Mouse (Mus musculus): ENCODE data around the gene Tas2r135. TPM values are rescaled to one million over a fixed set of nuclear protein-coding genes. Genes with fewer than 3 reads are reported as not detected.

The Tas2r135 gene
- polyA plus RNA-seq, 1 experiment from 2014 or later: not detected

GRCm38 (mm10) chr6:42435490-42435889, 30.3 kb downstream of the Tas2r135 start:
- H3K27me3 ChIP-seq (replicated peaks; ENCODE audit: control insufficient read depth, insufficient read depth, low read length): no peaks in the 10 kb centered on the region
- no peak overlapping the region for H3K4me2 ChIP-seq (replicated peaks; ENCODE audit: low read depth)
- H3K9ac ChIP-seq (ENCODE audit: low read depth, low read length): no peak overlapping the region
- no peaks in the 10 kb centered on the region for H3K9me3 ChIP-seq (ENCODE audit: control insufficient read depth)
- WGBS: 61% methylated on average over 2 of the region's 2 CpGs
- no peak overlapping the region for H3K4me3 ChIP-seq (ENCODE audit: low read depth, low read length)
- no peak for TF ChIP-seq CTCF (IDR thresholded peaks at IDR 0.05; ENCODE audit: low read depth)
- no peak overlapping the region for H3K27ac ChIP-seq (ENCODE audit: low read depth, low read length)
- ATAC-seq: no peak
- H3K4me1 ChIP-seq (replicated peaks; ENCODE audit: control insufficient read depth, insufficient read depth, low read length): no peaks in the 10 kb centered on the region
- no peaks in the 10 kb centered on the region for H3K36me3 ChIP-seq (ENCODE audit: control insufficient read depth, insufficient read depth)

DNA sequence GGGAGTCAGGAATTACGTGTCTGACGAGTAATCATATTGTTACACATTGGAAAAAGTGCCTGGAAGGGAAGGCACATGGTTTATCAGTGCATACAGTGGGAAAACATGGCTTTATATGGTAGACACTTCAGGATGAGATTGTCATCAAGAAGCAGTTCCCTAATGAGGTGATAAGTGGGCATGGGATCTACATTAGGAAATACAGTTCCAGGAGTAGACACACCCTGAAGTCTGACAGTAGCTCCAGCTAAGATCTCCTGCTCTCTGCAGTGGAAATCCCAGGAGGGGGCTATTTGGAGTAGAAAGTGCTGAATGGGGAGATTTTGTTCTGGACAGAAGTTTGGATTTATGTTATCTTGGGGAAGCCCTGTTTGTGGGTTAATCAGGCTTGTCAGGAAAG, 36.2 kb downstream of the Tas2r135 start:
- WGBS: 42% methylated on average over 2 of the region's 2 CpGs
- H3K27me3 ChIP-seq (replicated peaks; ENCODE audit: control insufficient read depth, insufficient read depth, low read length): no peaks in the 10 kb centered on the region

GRCm38 (mm10) chr6:42444491-42444890, 39.3 kb downstream of the Tas2r135 start:
- Histone ChIP-seq H3K27ac (ENCODE audit: low read depth, low read length) (no peak overlapping the region), H3K9me3 (ENCODE audit: control insufficient read depth) (no peaks in the 10 kb centered on the region), H3K4me2 (replicated peaks; ENCODE audit: low read depth) (no peak overlapping the region), H3K4me3 (ENCODE audit: low read depth, low read length) (no peak overlapping the region), H3K9ac (ENCODE audit: low read depth, low read length) (no peak overlapping the region), H3K27me3 (replicated peaks; ENCODE audit: control insufficient read depth, insufficient read depth, low read length) (no peaks in the 10 kb centered on the region), H3K4me1 (replicated peaks; ENCODE audit: control insufficient read depth, insufficient read depth, low read length) (no peaks in the 10 kb centered on the region), H3K36me3 (ENCODE audit: control insufficient read depth, insufficient read depth) (no peaks in the 10 kb centered on the region)
- TF ChIP-seq CTCF (IDR thresholded peaks at IDR 0.05; ENCODE audit: low read depth): no peak
- no peak for ATAC-seq
- 68% methylated on average over 2 of the region's 2 CpGs for WGBS

More for the DNA sequence above, 36.2 kb downstream of the Tas2r135 start:
- Histone ChIP-seq H3K4me1 (replicated peaks; ENCODE audit: control insufficient read depth, insufficient read depth, low read length) (no peaks in the 10 kb centered on the region), H3K36me3 (ENCODE audit: control insufficient read depth, insufficient read depth) (no peaks in the 10 kb centered on the region), H3K27ac (ENCODE audit: low read depth, low read length) (no peak overlapping the region), H3K4me3 (ENCODE audit: low read depth, low read length) (no peak overlapping the region), H3K4me2 (replicated peaks; ENCODE audit: low read depth) (no peak overlapping the region), H3K9me3 (ENCODE audit: control insufficient read depth) (no peaks in the 10 kb centered on the region), H3K9ac (ENCODE audit: low read depth, low read length) (no peak overlapping the region)
- TF ChIP-seq CTCF (IDR thresholded peaks at IDR 0.05; ENCODE audit: low read depth): no peak
- no peak for ATAC-seq

- WGBS: 68% methylated on average over 2 of the region's 2 CpGs
- TF ChIP-seq CTCF (IDR thresholded peaks at IDR 0.05; ENCODE audit: low read depth): no peak
- H3K9me3 ChIP-seq (ENCODE audit: control insufficient read depth): no peaks in the 10 kb centered on the region
- no peaks in the 10 kb centered on the region for H3K27me3 ChIP-seq (replicated peaks; ENCODE audit: control insufficient read depth, insufficient read depth, low read length)
- ATAC-seq: no peak
- H3K4me1 ChIP-seq (replicated peaks; ENCODE audit: control insufficient read depth, insufficient read depth, low read length): no peaks in the 10 kb centered on the region
- H3K4me3 ChIP-seq (ENCODE audit: low read depth, low read length): no peak overlapping the region
- no peaks in the 10 kb centered on the region for H3K36me3 ChIP-seq (ENCODE audit: control insufficient read depth, insufficient read depth)
- no peak overlapping the region for H3K4me2 ChIP-seq (replicated peaks; ENCODE audit: low read depth)
- H3K27ac ChIP-seq (ENCODE audit: low read depth, low read length): no peak overlapping the region
- no peak overlapping the region for H3K9ac ChIP-seq (ENCODE audit: low read depth, low read length)
Measured at GRCm38 (mm10) chr6:42447381-42447780, 42.1 kb downstream of the Tas2r135 start.

Other genes with a start within 250 kb of the Tas2r135 start
- not detected in 2 replicates for gene Tas2r144, start 190.1 kb upstream of the Tas2r135 start, polyA plus RNA-seq (2015; fragmentation: Nextera tagmentation; extraction: Ambion mirVana)
- gene Gstk1, start 159.5 kb upstream of the Tas2r135 start, polyA plus RNA-seq (2015; fragmentation: Nextera tagmentation; extraction: Ambion mirVana): 20.5 and 22.6 TPM in 2 replicates
- 29.7 and 32.4 TPM in 2 replicates for gene Tmem139, start 143.5 kb upstream of the Tas2r135 start, polyA plus RNA-seq (2015; fragmentation: Nextera tagmentation; extraction: Ambion mirVana)
- gene Casp2, start 140.4 kb upstream of the Tas2r135 start, polyA plus RNA-seq (2015; fragmentation: Nextera tagmentation; extraction: Ambion mirVana): 13.0 and 13.4 TPM in 2 replicates
- 0.12 and 0.18 TPM in 2 replicates for gene Clcn1, start 118.7 kb upstream of the Tas2r135 start, polyA plus RNA-seq (2015; fragmentation: Nextera tagmentation; extraction: Ambion mirVana)
- 0.05 and 0.12 TPM in 2 replicates for gene Fam131b, start 80.8 kb upstream of the Tas2r135 start, polyA plus RNA-seq (2015; fragmentation: Nextera tagmentation; extraction: Ambion mirVana)
- gene Zyx, start 55.8 kb upstream of the Tas2r135 start, polyA plus RNA-seq (2015; fragmentation: Nextera tagmentation; extraction: Ambion mirVana): 50.9 and 54.8 TPM in 2 replicates
- 13.3 and 13.7 TPM in 2 replicates for gene Epha1, start 32.2 kb upstream of the Tas2r135 start, polyA plus RNA-seq (2015; fragmentation: Nextera tagmentation; extraction: Ambion mirVana)
- not detected in 2 replicates for gene Tas2r143, start 5.2 kb upstream of the Tas2r135 start, polyA plus RNA-seq (2015; fragmentation: Nextera tagmentation; extraction: Ambion mirVana)
- gene Tas2r126, start 29.1 kb downstream of the Tas2r135 start, polyA plus RNA-seq (2015; fragmentation: Nextera tagmentation; extraction: Ambion mirVana): not detected in 2 replicates
- not detected in 2 replicates for gene Olfr458, start 59.8 kb downstream of the Tas2r135 start, polyA plus RNA-seq (2015; fragmentation: Nextera tagmentation; extraction: Ambion mirVana)
- not detected in 2 replicates for gene Olfr457, start 70.9 kb downstream of the Tas2r135 start, polyA plus RNA-seq (2015; fragmentation: Nextera tagmentation; extraction: Ambion mirVana)
- gene Olfr456, start 81.8 kb downstream of the Tas2r135 start, polyA plus RNA-seq (2015; fragmentation: Nextera tagmentation; extraction: Ambion mirVana): not detected in 2 replicates
- gene Olfr455, start 142.2 kb downstream of the Tas2r135 start, polyA plus RNA-seq (2015; fragmentation: Nextera tagmentation; extraction: Ambion mirVana): not detected in 2 replicates
- not detected in 2 replicates for gene Tcaf3, start 192.3 kb downstream of the Tas2r135 start, polyA plus RNA-seq (2015; fragmentation: Nextera tagmentation; extraction: Ambion mirVana)
- 2.4 and 3.4 TPM in 2 replicates for gene Tcaf2, start 239.8 kb downstream of the Tas2r135 start, polyA plus RNA-seq (2015; fragmentation: Nextera tagmentation; extraction: Ambion mirVana)